Mouse (Mus musculus) mature B cell (primary cell): ENCODE measurements around the gene Gm10490.
"Not testable (repeated sequence)": the region's sequence is repeated elsewhere in the genome, so short reads cannot be mapped to it uniquely, and the experiment has no call there.

ENCODE experiments used
- in situ Hi-C: fragments of 300-500 bp; cut with MboI; formaldehyde crosslinking; loops from 2 replicates; pipeline ENCODE4 v1.14.3; 2019

The Gm10490 gene

DNA sequence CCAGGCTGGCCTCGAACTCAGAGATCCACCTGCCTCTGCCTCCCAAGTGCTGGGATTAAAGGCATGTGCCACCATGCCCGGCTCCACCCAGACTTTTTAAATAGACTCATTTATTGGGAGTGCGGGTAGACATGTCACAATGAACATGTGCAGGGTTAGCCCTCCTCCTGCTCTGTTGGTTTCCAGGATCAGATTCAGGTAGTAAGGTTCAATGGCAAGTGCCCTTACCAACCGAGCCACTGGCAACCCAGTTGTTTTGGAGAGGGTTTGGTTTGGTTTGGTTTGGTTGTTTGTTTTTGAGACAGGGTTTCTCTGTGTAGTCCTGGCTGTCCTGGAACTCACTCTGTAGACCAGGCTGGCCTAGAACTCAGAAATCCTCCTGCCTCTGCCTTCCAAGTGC lies at the start of gene Gm10490:
Gene Gm10490, plus strand, starts transcription at position 301 of the 400 bp plus-strand sequence.
- in situ Hi-C loops, result not testable (repeated sequence)

DNA sequence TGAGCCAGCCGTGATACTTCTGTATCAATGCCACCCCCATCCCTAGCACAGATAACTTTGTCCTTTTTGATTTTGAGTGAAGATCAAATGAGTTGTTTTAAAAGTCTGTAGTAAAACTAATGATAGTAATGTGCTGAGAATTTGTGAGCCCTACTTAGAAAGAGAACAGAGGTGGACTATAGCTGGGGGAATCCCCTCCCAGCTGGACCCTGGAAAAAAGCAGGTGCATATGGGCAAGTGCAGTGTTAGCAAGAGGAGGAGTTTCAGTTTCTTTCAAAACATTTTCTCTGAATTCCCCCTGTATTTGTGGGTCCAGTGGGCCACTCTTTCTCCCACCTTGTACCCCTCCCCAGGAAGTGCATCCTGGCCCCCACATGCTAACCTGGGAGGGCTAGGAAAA lies 46.2 kb upstream of the Gm10490 start:
- in situ Hi-C loops, result no loop called here

DNA sequence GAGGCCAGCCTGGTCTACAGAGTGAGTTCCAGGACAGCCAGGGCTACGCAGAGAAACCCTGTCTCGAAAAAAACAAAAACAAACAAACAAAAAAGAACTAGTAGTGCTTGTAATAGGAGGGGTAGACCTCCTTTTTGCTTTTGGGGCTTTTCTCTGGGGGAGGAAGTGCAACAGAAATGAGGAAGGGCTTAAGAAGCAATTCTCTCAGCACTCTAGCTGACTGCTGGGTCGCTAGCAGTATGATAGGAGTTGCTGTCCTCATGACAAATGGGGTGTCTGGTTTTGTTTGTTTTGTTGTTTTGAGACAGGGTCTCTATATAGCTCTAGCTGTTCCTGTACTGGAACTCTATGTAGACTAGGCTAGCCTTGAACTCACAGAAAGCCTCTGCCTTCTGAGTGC lies 44.8 kb upstream of the Gm10490 start:
- in situ Hi-C loops, result no loop called here

DNA sequence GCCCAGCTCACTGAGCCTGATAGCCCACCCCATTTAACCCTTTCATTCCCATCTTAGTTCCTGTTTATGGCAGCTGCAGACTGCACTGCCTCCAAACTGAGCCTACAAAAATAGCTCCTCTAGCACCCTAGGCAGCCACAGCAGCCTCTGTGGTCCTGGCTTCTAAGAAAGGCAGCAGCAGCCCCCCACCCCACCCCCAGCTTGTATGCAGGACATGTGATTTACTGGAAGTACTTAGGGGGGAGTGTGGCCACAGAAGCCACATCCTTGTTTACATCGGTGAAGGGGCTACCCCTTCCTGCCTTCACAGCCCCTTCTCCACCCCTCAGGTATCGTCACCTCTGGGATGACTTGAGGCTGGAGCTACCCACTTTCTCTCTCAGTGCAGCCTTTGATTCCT lies 44.0 kb upstream of the Gm10490 start:
- in situ Hi-C loops, result no loop called here

DNA sequence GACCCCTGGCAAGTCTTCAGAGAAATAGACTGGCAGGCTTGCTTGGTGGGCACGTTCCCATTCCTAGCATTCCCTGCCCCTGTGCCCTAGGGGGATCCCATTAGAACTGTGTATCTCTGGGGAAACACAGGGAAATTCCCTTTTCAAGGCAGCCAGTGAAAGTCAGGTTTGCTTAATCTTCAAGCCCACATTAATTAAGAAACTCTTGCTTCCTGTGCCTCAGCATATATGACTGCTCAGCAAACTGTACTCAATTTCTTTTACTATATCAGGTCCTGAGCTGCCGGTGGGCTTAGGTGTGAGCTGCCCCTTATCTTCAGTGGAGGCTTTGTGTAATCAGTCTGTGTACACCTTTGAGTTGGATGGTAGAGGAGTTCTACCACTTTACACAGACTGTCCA lies 43.6 kb upstream of the Gm10490 start:
- in situ Hi-C loops, result no loop called here

DNA sequence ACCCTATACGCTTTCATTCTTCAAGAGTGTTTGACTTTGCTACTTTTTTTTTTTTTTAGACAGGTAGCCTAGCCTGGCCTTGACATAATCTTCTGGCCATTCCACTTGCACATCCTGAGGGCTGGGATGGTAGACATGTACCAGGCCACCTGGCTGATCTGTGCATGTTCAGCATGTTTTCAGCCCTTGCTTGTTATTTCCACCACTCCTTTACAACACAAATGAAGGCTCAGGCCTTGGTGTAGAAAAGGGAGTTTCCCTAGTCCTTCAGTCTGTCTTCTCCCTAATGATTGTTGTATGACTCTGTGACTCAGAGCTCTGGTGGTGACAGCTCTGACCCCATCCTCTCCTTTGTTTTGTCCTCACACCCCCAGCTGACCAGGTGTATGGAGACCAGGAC lies 42.2 kb upstream of the Gm10490 start:
- in situ Hi-C loops, result no loop called here

DNA sequence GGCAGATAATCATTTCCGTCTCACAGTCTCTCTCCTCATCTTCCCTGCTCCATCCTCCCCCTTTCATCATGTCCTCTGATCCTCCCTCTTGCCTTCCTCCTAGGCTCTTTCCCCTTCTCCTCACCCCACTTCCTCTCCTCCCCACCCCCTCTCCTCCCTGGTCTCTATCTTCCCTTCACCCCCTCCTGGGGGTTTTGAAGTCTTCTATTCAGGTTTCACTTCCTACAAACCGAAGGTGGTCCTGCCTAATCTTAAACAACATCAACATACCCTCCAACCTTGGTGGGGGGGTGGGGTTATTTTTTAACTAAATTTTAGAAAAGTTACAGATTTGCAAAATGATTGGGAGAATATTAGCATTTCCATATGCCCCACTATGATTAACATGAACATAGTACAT lies 40.8 kb upstream of the Gm10490 start:
- in situ Hi-C loops, result no loop called here

DNA sequence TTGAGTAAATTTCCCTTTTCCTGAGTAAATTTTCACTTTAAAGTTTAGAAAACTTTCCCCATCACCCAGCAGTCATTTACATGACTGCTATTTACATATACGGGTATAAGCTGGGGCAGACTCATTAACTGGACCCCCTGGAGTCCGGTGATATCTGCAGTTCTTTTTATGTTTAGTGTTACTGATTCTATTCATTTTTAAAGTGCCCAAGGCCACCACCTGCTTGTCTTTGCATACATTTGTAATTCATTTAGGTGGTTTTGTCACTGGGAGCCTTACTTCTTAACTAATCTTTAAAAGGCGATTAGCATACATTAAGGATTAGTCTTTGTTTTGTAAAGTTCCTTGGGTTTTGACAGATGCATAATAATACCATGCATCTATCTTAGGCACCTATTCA lies 39.5 kb upstream of the Gm10490 start:
- in situ Hi-C loops, result no loop called here

DNA sequence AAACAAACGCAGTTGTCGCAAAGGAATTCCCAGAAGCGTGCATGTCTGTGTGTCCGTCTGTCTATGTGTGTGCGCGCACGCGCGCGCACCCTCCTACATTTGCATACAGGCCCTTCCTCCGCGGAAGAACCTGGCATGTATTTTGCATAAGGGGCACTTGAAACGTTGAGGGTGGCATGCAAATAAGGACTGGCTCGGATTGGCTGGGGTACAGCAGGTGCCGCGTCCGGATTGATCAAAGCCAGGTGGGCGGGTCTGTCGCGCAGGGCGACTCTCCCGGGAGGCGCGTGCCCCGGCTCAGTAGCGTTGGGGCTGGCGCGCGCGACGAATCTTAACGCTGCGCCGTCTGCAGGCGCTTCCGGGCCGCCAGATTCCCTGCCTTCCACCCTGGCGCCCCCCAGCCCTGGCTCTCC lies 31.3 kb upstream of the Gm10490 start, which contains the start of gene Pim2:
Gene Pim2, plus strand, starts transcription at position 256 of the 413 bp plus-strand sequence.
- in situ Hi-C loops, result loop anchor here (25.0 kb wide), 1 partner anchor 259 kb away; the partner anchor contains the start of genes Rbm3 and Wdr13

- in situ Hi-C loops, result loop anchor here (25.0 kb wide), 1 partner anchor 259 kb away; the partner anchor contains the start of genes Rbm3 and Wdr13
Observed at GRCm38 (mm10) chrX:7878495-7878894, 30.8 kb upstream of the Gm10490 start.

GRCm38 (mm10) chrX:7879819-7880218 lies 29.5 kb upstream of the Gm10490 start:
- in situ Hi-C loops, result loop anchor here (25.0 kb wide), 1 partner anchor 257 kb away; the partner anchor contains the start of genes Rbm3 and Wdr13

- in situ Hi-C loops, result loop anchor here (25.0 kb wide), 1 partner anchor 253 kb away; the partner anchor contains the start of genes Rbm3 and Wdr13
Observed at GRCm38 (mm10) chrX:7883841-7884567, 25.3 kb upstream of the Gm10490 start, which contains the start of gene Slc35a2. Gene Slc35a2, plus strand, starts transcription at chrX:7884028.

GRCm38 (mm10) chrX:7898211-7898610 lies 11.1 kb upstream of the Gm10490 start:
- in situ Hi-C loops, result loop anchor here (25.0 kb wide), 1 partner anchor 239 kb away; the partner anchor contains the start of genes Rbm3 and Wdr13

DNA sequence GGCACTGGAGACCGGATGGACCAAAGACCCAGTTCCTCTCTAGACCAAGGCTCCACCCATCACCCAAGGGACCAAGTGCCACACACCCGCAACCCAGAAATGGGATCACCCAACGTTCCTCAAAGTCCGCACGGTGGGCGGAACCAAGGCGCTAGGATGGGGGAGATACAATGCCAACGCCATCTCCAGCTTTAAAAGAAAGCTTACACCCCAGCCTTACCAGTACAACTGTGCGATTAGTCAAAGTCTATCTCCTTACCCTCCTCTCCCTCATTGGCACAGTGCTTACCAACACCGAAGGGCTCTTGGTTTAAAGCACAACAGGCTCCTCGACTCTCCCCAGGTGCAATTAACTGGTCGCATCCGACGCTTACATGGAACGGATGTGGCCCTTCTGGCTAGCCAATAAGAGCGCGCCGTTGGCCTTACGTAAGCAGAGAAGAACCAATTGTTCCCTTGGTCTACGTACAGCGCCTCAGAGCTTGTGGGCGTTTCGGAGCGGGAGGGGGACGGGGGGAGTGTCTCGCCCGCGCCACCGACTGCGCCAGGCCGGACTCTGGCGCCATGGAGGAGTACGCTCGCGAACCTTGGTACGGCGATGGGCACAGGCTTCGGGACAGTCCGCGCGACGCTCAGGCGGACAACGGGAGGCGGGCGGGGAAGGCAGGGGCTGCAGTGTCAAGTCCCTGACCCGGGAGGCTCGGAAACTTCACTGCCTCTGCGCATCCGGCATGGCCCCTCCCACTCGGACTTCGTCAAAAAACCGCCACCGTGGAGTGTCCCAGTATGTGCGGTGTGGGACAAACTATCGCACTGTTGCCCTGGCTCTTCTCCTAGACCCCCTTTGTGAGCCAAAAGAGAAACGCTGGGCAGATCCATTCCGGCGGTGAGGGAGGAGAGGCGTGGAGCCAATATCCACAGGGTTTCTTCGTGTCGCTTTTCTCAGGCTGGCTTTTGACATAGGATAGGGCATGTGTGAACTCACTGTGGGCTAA lies 10.2 kb upstream of the Gm10490 start, which contains the start of the genes Pqbp1 and Timm17b:
Gene Pqbp1, minus strand, starts transcription at position 390 of the 995 bp plus-strand sequence.
Gene Timm17b, plus strand, starts transcription at position 478 of the 995 bp plus-strand sequence.
- in situ Hi-C loops, result loop anchor here (25.0 kb wide), 1 partner anchor 238 kb away; the partner anchor contains the start of genes Rbm3 and Wdr13

GRCm38 (mm10) chrX:7904441-7904840 lies 4.9 kb upstream of the Gm10490 start:
- in situ Hi-C loops, result no loop called here

- in situ Hi-C loops, result no loop called here
Observed at GRCm38 (mm10) chrX:7907735-7908134, 1.6 kb upstream of the Gm10490 start, which contains the start of gene Gm10491. Gene Gm10491, minus strand, starts transcription at chrX:7907835.

DNA sequence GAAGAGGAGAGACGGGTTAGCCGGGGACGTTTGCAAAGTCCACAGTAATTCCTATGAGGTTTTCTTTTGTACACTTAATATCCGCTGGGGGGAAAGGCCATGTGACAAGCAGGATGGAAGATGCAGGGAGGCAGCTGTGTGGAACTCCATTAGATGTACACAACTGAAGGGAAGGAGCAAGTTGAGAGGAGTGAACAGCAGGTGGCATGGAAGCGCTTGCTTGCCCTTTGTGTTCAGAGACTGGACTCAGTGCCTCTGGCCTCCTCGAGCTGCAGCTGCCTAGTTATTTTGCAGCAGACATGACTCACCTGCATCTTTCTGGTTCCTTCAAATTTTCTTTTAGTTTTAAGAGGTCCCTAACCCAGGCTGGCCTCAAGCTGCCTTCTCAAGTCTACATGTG lies 1.1 kb downstream of the Gm10490 start:
- in situ Hi-C loops, result no loop called here

- in situ Hi-C loops, result not testable (repeated sequence)
Observed at GRCm38 (mm10) chrX:7915669-7916068, 6.3 kb downstream of the Gm10490 start.

GRCm38 (mm10) chrX:7917960-7918359 lies 8.6 kb downstream of the Gm10490 start:
- in situ Hi-C loops, result not testable (repeated sequence)

DNA sequence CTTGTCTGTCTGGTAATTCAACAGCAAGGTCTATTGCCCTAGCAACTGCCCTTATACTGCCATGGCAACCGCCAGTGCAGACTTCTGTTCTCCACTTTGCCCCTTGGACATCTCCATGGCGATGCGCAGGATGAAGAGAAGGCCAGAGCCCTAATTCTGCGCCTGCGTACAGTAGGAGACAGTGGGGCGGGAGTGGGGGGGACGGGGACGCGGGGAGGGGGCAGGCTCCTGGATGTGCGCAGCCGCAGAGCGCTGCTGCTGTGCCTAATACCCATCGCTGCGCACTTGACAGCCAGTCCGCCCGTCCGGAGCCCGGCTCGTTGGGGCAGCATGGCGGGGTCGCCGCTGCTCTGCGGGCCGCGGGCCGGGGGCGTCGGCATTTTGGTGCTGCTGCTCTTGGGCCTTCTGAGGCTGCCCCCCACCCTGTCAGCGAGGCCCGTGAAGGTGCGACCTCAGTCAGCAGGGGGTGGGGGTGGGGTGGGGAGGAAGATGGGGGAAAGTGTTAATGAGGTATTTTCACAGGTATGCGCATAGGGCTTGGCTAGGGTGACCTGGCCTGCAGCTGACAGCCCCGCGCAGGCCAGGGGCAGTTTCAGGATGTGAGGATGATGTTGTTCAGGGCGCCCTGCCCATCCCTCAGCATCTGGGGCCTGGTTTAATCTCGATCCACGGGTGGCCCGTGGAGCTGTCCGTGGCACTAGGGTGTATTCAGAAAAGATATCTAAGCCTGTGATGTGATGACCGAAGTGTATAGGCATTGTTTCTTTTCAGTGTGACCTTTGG lies 10.4 kb downstream of the Gm10490 start, which contains the start of gene Pcsk1n:
Gene Pcsk1n, plus strand, starts transcription at position 222 of the 783 bp plus-strand sequence.
- in situ Hi-C loops, result no loop called here

GRCm38 (mm10) chrX:7922032-7922431 lies 12.7 kb downstream of the Gm10490 start:
- in situ Hi-C loops, result no loop called here
